Mouse (Mus musculus) midbrain, embryonic 16.5 days (tissue): Measurements from ENCODE around the gene Tex45. TPM values are rescaled to one million over a fixed set of nuclear protein-coding genes. Genes with fewer than 3 reads are reported as not detected.

Experiments
- polyA plus RNA-seq: library from polyadenylated mRNA; unstranded; fragments of >200 nt; fragmentation: Nextera tagmentation; extraction: Ambion mirVana; gene quantifications from 2 replicates; pipeline ENCODE4 v1.2.1, GENCODE M21; 2015

Gene Tex45
- polyA plus RNA-seq, 1 experiment from 2014 or later, result 0.46 TPM

Other genes with a start within 250 kb of the Tex45 start
- gene Insr, start 191.2 kb upstream of the Tex45 start, polyA plus RNA-seq, result 48.6 and 54.1 TPM in 2 replicates
- gene A430078G23Rik, start 117.4 kb upstream of the Tex45 start, polyA plus RNA-seq, result not detected in 2 replicates
- 12.0 and 12.1 TPM in 2 replicates for gene Arhgef18, start 77.9 kb upstream of the Tex45 start, polyA plus RNA-seq
- gene Pex11g, start 3.2 kb upstream of the Tex45 start, polyA plus RNA-seq, result 4.5 and 5.0 TPM in 2 replicates
- 65.8 and 75.3 TPM in 2 replicates for gene Zfp358, start 22.3 kb downstream of the Tex45 start, polyA plus RNA-seq
- 121 and 129 TPM in 2 replicates for gene Mcoln1, start 29.6 kb downstream of the Tex45 start, polyA plus RNA-seq
- 43.6 and 49.8 TPM in 2 replicates for gene Pnpla6, start 44.5 kb downstream of the Tex45 start, polyA plus RNA-seq
- 0.39 and 0.60 TPM in 2 replicates for gene C330021F23Rik, start 97.1 kb downstream of the Tex45 start, polyA plus RNA-seq
- 45.1 and 48.7 TPM in 2 replicates for gene Camsap3, start 116.4 kb downstream of the Tex45 start, polyA plus RNA-seq
- 51.8 and 52.4 TPM in 2 replicates for gene Xab2, start 150.5 kb downstream of the Tex45 start, polyA plus RNA-seq
- gene Pet100, start 150.7 kb downstream of the Tex45 start, polyA plus RNA-seq, result 63.5 and 68.0 TPM in 2 replicates
- gene Pcp2, start 154.7 kb downstream of the Tex45 start, polyA plus RNA-seq, result 1.7 and 2.5 TPM in 2 replicates
- 41.4 and 46.2 TPM in 2 replicates for gene Stxbp2, start 160.1 kb downstream of the Tex45 start, polyA plus RNA-seq
- gene Retn, start 184.9 kb downstream of the Tex45 start, polyA plus RNA-seq, result 0.33 and 1.0 TPM in 2 replicates
- 0.19 and 0.24 TPM in 2 replicates for gene Mcemp1, start 194.9 kb downstream of the Tex45 start, polyA plus RNA-seq
- 16.8 and 20.9 TPM in 2 replicates for gene Fcor, start 201.5 kb downstream of the Tex45 start, polyA plus RNA-seq
- gene Trappc5, start 205.4 kb downstream of the Tex45 start, polyA plus RNA-seq, result 71.6 and 72.5 TPM in 2 replicates
- 0.57 and 0.63 TPM in 2 replicates for gene Fcer2a, start 223.3 kb downstream of the Tex45 start, polyA plus RNA-seq
- gene Clec4g, start 249.8 kb downstream of the Tex45 start, polyA plus RNA-seq, result not detected in 2 replicates